Mouse (Mus musculus) spleen, adult 2 months (tissue): ENCODE measurements around the gene Hoxb2. TPM values are rescaled to one million over a fixed set of nuclear protein-coding genes. Genes with fewer than 3 reads are reported as not detected.

Source experiments
- DNase-seq, 2 experiments: peaks; one replicate each; pipeline versions ENCODE4 v3.0.0 to v3.0.0-alpha.2; 2012 to 2021; ENCODE audit warnings: low spot score in 2 of 2, low read depth in 1 of 2
- H3K27ac ChIP-seq: fragments of 200-500 bp; 2 replicates; pipeline ENCODE4 v1.5.1; 2012; ENCODE audit warnings: low read length, inconsistent platforms; ENCODE audit not compliant: insufficient read depth
- H3K27me3 ChIP-seq: fragments of 200-500 bp; 2 replicates; pipeline ENCODE4 v1.6.1; 2012; ENCODE audit warnings: mild to moderate bottlenecking, moderate library complexity, low read length, inconsistent platforms; ENCODE audit not compliant: control insufficient read depth, insufficient read depth
- H3K36me3 ChIP-seq: fragments of 200-500 bp; 2 replicates; pipeline ENCODE4 v1.6.1; 2012; ENCODE audit warnings: mild to moderate bottlenecking, low read length, inconsistent platforms; ENCODE audit not compliant: control insufficient read depth, insufficient read depth
- H3K4me1 ChIP-seq: fragments of 200-500 bp; 2 replicates; pipeline ENCODE4 v1.6.1; 2011; ENCODE audit warnings: inconsistent platforms; ENCODE audit not compliant: control insufficient read depth, insufficient read depth, insufficient read length
- H3K4me3 ChIP-seq: fragments of 200-500 bp; 2 replicates; pipeline ENCODE4 v1.5.1; 2011; ENCODE audit warnings: mild to moderate bottlenecking, inconsistent platforms; ENCODE audit not compliant: insufficient read depth, insufficient read length; ENCODE audit errors: extremely low read depth
- CTCF ChIP-seq: fragments of 200-500 bp; IDR thresholded peaks from 2 replicates; pipeline ENCODE4 v1.5.1; 2011; ENCODE audit warnings: mild to moderate bottlenecking, inconsistent platforms; ENCODE audit not compliant: insufficient read depth, insufficient read length, insufficient replicate concordance; ENCODE audit errors: extremely low read depth
- POLR2A ChIP-seq: fragments of 200-500 bp; IDR thresholded peaks from 2 replicates; pipeline ENCODE4 v1.6.1; 2011; ENCODE audit warnings: low read depth, low read length, inconsistent platforms
- WGBS: fragments of 180-500 bp; shearing (Covaris S2); methylation state at CpG from one replicate; pipeline ENCODE4 v1.1.7; 2018; 5-methylcytosine and 5-hydroxymethylcytosine counted together
- polyA plus RNA-seq: library from polyadenylated mRNA; depleted of rRNA; stranded (reverse); fragments of >200 nt; gene quantifications from 2 replicates; pipeline ENCODE4 v1.2.3, GENCODE M21; 2012

Gene Hoxb2
- polyA plus RNA-seq, 1 experiment = 1.9 TPM

DNA sequence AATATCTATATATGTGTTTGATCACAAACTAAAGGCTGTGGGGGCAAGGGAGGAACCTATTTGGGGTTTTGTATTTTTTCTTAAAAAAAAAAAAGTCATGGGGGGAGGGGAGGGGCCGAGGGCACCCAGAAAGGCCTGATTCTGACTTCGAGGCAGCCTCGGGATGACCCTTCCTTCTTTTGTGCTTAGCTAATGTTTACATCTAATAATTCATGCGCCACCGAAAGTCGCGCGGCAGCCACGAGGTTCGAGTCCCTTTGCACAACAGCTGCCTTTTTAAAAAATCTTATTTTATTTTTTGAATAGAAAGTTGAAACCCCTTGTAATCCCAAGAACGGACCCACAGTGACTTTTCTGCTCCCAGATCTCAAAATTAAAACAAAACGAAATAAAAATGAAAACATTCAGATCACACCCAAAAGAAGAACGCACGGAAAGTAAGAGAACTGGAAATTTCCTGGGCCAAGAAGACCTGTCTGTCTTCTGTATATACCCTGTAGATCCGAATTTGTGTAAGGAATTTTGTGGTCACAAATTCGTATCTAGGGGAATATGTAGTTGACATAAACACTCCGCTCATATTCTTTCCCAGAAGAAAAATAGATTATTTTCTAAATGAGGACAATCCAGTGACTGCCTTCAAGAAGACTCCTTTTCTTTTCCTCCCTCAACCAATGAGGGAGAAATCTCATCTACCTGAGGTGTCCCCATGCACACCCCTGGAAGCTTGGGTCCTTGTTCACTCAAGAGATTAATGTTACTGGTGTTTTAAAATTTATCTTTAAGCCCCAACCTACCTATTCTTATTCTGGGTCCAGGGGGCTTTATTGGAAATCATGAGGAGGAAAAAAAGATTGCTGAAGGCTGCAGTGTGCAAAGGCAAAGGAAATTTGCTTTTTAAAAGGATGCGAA, 33.4 kb upstream of the Hoxb2 start:
- H3K27me3 ChIP-seq = peaks cover 16% of the 10 kb centered on the region

DNA sequence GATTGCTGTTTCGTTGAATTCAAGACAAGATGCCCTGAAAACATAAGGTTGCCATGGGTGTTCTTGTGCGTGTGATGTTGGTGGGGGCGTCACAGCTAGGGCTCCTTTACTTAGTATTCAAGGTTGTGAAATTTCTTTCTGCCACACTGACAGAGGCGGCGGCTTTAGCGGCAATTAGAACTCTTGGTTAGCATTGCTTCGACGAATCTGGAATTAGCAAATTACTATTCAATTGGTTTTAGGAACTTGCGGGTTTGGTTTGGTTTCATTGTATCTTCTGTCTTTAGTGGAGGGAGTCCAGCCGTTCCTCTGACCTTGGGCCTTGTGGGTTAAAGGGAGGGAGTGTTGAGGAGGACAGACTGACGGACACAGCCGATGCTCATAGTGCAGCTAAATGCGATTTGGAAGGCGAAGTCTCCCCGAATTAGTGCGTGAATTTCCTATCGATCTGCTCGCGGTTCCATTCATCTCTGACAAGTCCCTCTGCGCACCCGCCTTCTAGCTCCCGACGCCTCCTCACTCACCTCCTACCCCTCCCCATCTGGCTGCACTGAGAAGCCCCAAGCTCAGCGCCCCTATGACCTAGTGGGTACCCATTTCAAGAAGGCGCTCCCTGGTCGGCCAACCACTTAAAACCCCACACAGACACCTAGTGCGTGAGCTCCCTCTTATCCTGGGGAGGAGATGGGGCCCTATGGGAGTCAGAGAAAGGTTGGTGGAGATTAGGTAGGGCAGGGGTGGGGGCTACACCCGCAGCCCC, 32.5 kb upstream of the Hoxb2 start, which contains the start of gene Hoxb4:
Hoxb4 (plus strand) TSS at position 660 of the 760 bp plus-strand sequence.
- Histone ChIP-seq H3K27ac (peak within 1 kb of the TSS; percentile 74), H3K27me3 (peaks cover 13% of the 10 kb centered on the region)

More for the DNA sequence above, 33.4 kb upstream of the Hoxb2 start:
- H3K4me3 ChIP-seq = no peak overlapping the region
- peaks cover 8% of the 10 kb centered on the region for H3K4me1 ChIP-seq
- no peaks in the 10 kb centered on the region for H3K36me3 ChIP-seq
- 84% methylated on average over 18 of the region's 18 CpGs for WGBS
- no peak for DNase-seq
- TF ChIP-seq CTCF = no peak
- TF ChIP-seq POLR2A = no peak
- no peak overlapping the region for H3K27ac ChIP-seq

DNA sequence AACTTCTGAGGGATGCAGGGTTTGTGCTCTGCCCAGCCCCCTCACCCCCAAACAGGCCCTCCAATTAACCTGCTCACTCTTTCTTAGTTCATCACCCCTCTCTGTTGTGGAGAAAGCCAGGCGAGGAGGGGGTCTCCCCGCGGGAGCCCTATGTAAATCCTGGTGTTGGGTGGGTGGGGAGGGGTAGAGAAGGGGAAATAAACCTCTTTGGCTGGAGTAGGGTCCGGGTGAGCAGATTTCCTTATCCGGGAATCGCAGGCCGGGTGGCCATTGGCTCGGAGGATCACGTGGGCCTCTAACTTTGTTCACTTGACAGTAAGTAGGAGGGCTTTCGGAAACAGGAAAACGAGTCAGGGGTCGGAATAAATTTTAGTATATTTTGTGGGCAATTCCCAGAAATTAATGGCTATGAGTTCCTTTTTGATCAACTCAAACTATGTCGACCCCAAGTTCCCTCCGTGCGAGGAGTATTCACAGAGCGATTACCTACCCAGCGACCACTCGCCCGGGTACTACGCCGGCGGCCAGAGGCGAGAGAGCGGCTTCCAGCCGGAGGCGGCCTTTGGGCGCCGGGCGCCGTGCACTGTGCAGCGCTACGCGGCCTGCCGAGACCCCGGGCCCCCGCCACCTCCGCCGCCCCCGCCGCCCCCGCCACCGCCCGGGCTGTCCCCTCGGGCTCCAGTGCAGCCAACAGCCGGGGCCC, 31.8 kb upstream of the Hoxb2 start:
- under 1% methylated on average over 45 of the region's 45 CpGs for WGBS
- Histone ChIP-seq H3K36me3 (no peaks in the 10 kb centered on the region), H3K4me3 (peak overlapping the region; percentile 63), H3K4me1 (peaks cover 8% of the 10 kb centered on the region), H3K27ac (peak overlapping the region; percentile 74), H3K27me3 (peaks cover 13% of the 10 kb centered on the region)
- TF ChIP-seq CTCF = no peak
- peak; percentile 15; the same call in 1 of the 2 replicates for TF ChIP-seq POLR2A
- peak; percentile 30 to 68 for DNase-seq

More for the DNA sequence above, 32.5 kb upstream of the Hoxb2 start, which contains the start of gene Hoxb4:
- no peak for TF ChIP-seq CTCF
- TF ChIP-seq POLR2A = no peak
- no peak for DNase-seq
- H3K36me3 ChIP-seq = no peaks in the 10 kb centered on the region
- WGBS = 35% methylated on average over 28 of the region's 28 CpGs
- peaks cover 8% of the 10 kb centered on the region for H3K4me1 ChIP-seq
- H3K4me3 ChIP-seq = peak within 1 kb of the TSS; percentile 63

DNA sequence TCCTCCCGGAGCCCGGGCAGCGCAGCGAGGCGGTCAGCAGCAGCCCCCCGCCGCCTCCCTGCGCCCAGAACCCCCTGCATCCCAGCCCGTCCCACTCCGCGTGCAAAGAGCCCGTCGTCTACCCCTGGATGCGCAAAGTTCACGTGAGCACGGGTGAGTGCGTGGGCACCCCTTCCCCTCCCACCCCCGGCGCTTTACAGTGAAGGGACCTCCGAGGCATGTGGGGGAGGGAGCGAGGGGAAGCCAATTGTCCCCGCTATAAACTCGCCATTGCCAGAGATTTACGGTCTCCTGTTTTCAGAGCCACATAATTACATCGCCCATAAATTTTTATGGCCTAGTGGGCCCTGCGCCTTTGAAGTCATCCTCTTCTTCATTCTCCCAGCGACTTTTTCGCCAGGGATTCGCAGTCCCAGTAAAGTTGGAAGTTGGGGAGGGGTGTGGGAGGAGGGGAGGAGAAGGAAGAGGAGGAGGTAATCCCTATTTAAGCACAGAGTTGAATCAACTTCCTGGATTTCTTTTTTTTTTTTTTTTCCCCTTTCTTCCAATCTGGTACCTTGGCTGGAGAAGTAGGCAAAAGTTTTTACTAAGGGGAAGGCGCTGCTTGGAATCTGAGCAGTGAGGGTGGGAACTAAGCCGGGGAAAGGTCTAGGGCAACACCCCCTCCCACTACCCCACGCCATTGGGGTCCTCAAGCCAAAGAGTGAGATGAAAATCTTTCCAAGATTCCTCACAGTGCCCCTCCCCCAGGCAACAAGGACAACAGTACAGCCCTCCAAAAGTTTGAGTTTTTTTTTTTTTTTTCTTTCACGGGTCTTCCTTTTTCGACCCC, 31.0 kb upstream of the Hoxb2 start:
- 1% methylated on average over 34 of the region's 34 CpGs for WGBS
- Histone ChIP-seq H3K36me3 (no peaks in the 10 kb centered on the region), H3K4me1 (peaks cover 5% of the 10 kb centered on the region), H3K4me3 (peak overlapping the region; percentile 63), H3K27ac (no peak overlapping the region), H3K27me3 (peaks cover 9% of the 10 kb centered on the region)
- TF ChIP-seq POLR2A (no peak), CTCF (no peak)
- DNase-seq = no peak

DNA sequence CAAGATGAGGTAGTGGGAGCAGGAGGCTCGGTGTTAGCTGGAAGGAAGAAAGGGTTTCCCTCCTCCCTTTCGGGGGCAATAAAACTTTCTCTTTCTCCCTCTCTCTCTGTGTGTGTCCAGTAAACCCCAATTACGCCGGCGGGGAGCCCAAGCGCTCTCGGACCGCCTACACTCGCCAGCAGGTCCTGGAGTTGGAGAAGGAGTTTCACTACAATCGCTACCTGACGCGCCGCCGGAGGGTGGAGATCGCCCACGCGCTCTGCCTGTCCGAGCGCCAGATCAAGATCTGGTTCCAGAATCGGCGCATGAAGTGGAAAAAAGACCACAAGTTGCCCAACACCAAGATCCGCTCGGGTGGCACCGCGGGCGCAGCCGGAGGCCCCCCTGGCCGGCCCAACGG, 30.4 kb upstream of the Hoxb2 start:
- DNase-seq = no peak
- peak overlapping the region; percentile 44 for H3K4me3 ChIP-seq
- no peak overlapping the region for H3K27ac ChIP-seq
- 18% methylated on average over 29 of the region's 29 CpGs for WGBS
- peaks cover 5% of the 10 kb centered on the region; the same call in 1 of the 2 replicates for H3K27me3 ChIP-seq
- TF ChIP-seq POLR2A (no peak), CTCF (no peak)
- H3K4me1 ChIP-seq = peaks cover under 1% of the 10 kb centered on the region
- no peaks in the 10 kb centered on the region for H3K36me3 ChIP-seq
